Mouse (Mus musculus): ENCODE measurements around the gene Tapbpl.
A peak's percentile ranks its signal among the peaks of the same experiment; 100 is the strongest.

Gene Tapbpl

DNA sequence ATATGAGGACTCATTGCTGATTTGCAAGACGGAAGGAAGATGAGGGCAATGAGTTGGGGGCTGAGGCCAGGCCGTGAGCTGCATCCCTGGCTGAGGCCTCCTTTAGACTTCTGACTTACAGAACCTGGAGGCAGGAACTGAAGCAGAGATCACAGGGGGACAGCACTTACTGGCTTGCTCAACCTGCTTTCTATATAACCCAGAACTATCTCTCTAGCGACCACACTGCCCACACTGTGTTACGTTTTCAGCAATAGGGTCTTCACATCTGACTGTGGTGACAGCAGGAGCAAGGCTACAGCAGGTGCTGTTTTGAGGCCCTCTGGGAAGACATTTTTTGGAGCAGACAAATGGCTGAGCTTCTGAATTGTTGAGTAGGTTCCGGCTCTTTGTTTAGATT, 9.0 kb upstream of the Tapbpl start:
- no peak for DNase-seq (ENCODE audit: low read depth, low spot score)

DNA sequence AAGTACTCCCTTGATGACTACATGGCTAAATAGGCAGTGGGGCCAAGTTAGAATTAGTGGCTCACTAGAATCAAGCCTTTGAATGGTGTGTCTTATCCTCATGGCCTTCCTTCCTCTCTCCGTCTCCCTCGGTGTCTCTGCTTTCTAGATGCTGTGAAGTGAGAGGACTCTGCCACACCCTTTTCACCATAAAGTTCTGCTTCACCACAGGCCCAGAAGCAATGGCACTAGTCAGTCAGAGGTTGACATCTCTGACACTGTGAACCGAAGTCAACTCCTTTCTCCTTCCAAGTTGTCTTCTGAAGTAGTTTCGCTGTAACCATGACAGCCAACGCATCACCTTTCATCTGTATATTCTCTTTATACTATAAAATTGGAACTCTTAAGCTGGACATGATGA, 7.9 kb upstream of the Tapbpl start:
- DNase-seq (ENCODE audit: low read depth, low spot score) = no peak

GRCm38 (mm10) chr6:125238396-125238795, 6.7 kb upstream of the Tapbpl start:
- DNase-seq (ENCODE audit: low read depth, low spot score) = no peak

GRCm38 (mm10) chr6:125237421-125237820, 5.8 kb upstream of the Tapbpl start:
- no peak for DNase-seq (ENCODE audit: low read depth, low spot score)

GRCm38 (mm10) chr6:125236782-125237181, 5.1 kb upstream of the Tapbpl start, which contains the start of gene Cd27:
Gene Cd27, minus strand, starts transcription at chr6:125237010.
- DNase-seq (ENCODE audit: low read depth, low spot score) = no peak

DNA sequence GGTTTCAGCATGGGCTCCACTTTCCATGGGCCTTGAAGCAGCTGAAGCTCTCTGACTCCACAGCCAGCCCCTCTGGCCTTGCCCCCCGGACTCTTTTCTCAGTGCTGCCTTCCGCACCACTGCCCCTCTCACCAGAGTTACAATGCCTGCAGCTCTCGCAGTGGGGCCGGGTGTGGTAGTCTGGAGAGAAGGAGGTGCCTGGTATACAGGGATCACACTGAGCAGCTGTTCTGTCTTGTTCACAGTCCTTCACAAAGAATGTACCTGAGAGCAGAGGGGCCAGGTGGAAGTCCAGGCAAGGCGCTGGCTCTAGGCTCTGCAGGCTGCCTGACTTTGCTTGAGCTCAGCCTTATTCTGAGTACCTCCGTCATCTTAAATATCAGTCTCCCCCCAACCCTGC, 4.7 kb upstream of the Tapbpl start:
- DNase-seq (ENCODE audit: low read depth, low spot score) = no peak

DNA sequence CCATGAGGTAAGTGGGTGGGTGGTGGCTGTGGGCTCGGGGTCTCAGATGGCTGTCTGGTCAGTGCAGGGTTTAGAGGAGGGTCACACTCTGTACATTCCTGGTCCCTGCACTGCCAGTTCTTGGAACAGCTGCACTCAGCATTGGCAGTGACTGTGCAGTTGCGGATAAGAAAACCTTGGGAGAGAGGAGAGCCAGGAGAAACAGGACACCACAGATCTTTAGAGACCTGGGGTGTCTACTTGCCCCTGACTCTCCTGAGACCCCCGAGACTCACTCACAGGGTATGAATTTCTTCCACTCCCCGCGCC, 2.8 kb upstream of the Tapbpl start:
- no peak for DNase-seq (ENCODE audit: low read depth, low spot score)

DNA sequence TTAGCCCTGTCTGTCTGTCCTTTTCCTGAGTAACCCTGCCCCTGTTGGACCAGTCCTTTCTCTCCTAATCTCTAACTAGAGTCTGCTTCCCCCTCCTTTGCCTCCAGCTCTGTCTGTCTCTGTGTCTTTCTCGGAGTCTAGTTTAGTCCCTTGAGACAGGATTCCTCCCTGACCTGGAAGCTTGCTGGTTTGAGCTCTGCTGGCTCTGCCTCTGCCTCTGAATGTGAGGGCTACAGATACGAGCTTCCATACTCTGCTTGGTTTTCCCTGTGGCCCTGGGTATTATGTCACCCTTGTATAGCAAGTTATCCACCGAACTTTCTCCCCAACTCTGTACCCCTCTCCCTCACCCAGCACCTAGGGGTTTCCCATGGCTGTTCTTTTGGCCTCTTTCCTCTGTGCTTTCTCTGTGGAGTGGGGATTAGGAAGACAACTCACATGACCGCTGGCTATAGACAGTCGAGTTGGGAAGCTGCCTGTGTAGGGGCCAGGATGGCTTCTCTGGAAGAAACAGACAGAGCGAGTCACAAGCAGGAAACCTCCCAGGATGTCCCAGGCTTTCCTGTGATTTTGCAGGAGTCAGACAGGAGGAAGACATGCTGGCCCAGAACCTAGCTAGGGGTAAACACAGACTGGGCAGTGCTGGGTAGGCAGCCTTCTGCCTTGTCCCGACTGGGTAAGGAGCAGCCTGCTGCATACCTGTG, 2.3 kb upstream of the Tapbpl start:
- DNase-seq (ENCODE audit: low read depth, low spot score) = no peak

GRCm38 (mm10) chr6:125232516-125232915, 856 bp upstream of the Tapbpl start:
- DNase-seq (ENCODE audit: low read depth, low spot score) = no peak

- DNase-seq (ENCODE audit: low read depth, low spot score) = no peak
Observed at GRCm38 (mm10) chr6:125232045-125232437, 381 bp upstream of the Tapbpl start.

- DNase-seq (ENCODE audit: low read depth, low spot score) = no peak
Observed at GRCm38 (mm10) chr6:125230571-125230970, 1.1 kb downstream of the Tapbpl start.

- no peak for DNase-seq (ENCODE audit: low read depth, low spot score)
Observed at GRCm38 (mm10) chr6:125225518-125226115, 6.0 kb downstream of the Tapbpl start.

DNA sequence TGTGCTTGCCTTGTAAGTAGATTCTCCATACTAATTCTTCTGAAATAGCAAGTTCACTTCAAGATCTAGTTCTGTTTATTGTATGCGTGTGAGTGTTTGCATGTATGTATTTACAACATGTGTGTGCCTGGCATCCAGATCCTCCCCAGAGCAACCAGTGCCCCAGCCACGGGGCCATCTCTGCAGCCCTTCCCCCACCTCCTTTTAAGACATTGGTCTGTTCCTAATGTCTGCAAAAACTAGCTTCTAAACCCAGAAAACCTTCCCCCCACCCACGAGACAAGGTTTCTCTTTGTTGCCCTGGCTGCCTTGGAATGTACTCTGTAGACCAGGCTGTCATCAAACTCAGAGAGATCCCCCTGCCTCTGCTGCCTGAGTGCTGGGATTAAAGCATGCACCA, 9.1 kb downstream of the Tapbpl start:
- DNase-seq (ENCODE audit: low read depth, low spot score) = no peak

GRCm38 (mm10) chr6:125222146-125222545, 9.5 kb downstream of the Tapbpl start:
- no peak for DNase-seq (ENCODE audit: low read depth, low spot score)

DNA sequence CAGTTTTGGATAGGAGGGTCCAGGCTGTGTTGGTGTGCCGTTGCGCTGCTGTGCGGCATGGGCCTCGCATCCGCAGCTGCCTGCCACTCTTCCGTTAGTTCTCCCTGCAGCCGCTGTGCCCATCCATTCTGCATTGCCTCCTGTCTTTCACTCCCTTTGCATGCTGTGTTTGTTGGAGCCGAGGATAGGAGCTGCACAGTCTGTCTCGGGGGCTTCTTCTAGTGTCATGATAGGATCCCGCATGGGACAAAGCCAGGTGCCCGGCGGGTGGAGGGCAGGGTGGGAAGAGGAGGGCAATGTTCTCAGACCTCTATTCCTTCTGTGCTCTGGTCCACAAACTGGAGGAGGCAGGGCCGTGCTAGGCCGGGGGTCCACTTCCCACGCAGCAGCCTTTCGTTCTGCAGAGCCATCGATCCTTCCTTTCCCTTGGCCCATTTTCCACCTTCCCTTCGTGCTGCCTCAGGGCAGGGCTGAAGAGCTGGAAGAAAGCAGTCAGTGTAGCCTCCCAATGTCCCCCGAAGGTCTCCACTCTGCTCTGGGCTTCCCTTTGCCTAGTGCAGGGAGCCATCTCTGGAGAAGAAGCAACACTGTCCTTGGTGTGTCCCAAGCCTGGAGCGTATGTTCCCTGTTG, 10.4 kb downstream of the Tapbpl start:
- no peak for DNase-seq (ENCODE audit: low read depth, low spot score)

GRCm38 (mm10) chr6:125218963-125219362, 12.7 kb downstream of the Tapbpl start:
- no peak for DNase-seq (ENCODE audit: low read depth, low spot score)

- DNase-seq (ENCODE audit: low read depth, low spot score) = no peak
Observed at GRCm38 (mm10) chr6:125217899-125218298, 13.8 kb downstream of the Tapbpl start.

DNA sequence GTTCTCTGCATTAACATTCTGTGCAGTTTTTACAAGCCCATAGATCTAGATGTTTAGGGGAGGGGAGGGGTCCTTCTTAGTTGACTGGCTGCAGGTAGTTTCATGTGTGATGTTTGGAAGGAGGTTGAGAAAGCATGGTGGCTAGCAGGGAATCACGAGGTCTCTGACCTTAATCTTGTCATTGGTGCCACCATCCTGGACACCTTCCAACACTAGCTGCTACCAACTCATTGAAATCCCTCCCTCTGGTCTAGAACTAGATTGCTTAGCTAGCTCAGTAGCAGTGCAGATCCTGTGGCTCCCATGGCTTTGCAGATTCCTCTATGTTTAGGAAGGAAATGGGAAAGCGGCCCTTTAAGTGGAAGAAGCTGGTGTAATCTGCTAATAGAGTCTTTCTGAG, 14.8 kb downstream of the Tapbpl start:
- DNase-seq (ENCODE audit: low read depth, low spot score) = no peak

DNA sequence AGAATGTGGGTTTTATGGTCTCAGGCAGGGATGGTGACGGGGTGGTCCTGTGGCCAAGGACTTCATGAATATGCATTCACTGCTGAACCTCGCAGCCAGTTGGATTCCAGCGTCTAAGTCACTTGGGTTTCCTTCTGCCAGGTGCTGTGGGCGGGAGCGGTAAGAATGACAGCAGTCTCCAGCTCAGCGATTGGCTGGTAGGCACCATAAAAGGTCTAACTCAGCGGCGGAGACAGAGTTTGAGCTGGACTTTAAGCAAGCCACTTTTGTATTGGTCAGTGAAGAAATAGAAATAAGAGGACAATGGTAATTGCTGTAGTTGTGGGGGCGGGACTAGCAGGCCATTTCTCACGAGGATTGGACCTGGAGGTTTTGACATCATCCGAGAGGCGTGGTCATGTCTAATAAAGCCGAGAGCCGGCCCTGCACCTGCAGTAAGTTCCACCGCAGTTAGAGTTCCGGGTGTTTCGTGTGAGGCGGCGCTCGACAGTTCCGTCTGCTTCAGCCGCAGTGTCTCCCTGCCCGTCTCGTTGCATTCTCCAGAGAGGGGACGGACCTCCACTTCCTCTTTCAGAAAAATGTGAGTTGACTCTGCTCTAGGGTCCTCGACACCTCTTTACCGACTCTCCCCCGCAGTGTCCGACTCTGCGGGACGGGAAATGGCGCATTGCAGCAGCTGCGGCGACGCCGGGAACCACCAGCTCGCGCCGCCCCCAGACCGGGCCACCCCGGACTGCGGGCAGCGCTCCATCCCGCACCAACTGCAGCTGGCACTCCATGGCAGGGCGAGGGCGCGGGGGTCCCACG, 16.3 kb downstream of the Tapbpl start, which contains the start of gene Vamp1:
Vamp1 (plus strand) TSS at position 404 of the 807 bp plus-strand sequence.
- DNase-seq (ENCODE audit: low read depth, low spot score) = peak; percentile 93

GRCm38 (mm10) chr6:125213715-125214114, 17.9 kb downstream of the Tapbpl start:
- no peak for DNase-seq (ENCODE audit: low read depth, low spot score)

- no peak for DNase-seq (ENCODE audit: low read depth, low spot score)
Observed at GRCm38 (mm10) chr6:125213129-125213528, 18.5 kb downstream of the Tapbpl start.

GRCm38 (mm10) chr6:125212621-125213020, 19.0 kb downstream of the Tapbpl start:
- DNase-seq (ENCODE audit: low read depth, low spot score) = no peak
